Mouse (Mus musculus) midbrain, embryonic 11.5 days (tissue): Measurements from ENCODE around the gene Prrt2. TPM values are rescaled to one million over a fixed set of nuclear protein-coding genes. Genes with fewer than 3 reads are reported as not detected.

Experiments used
- ATAC-seq: fragments of 200-750 bp; cut with Nextera tagmentation; 2 replicates; pipeline ENCODE4 v1.8.0; 2017; ENCODE audit warnings: moderate TSS enrichment, moderate library complexity; ENCODE audit not compliant: low FRiP score
- DNase-seq: peaks from one replicate; pipeline ENCODE4 v3.0.0; 2015; ENCODE audit warnings: low spot score; ENCODE audit errors: missing footprints
- H3K27ac ChIP-seq: fragments of 300-500 bp; sonication (generic); 2 replicates; pipeline ENCODE4 v1.5.1; 2014; ENCODE audit warnings: low read depth, low read length
- H3K27me3 ChIP-seq: fragments of 300-500 bp; sonication (generic); 2 replicates; pipeline ENCODE4 v1.6.1; 2014; ENCODE audit warnings: mild to moderate bottlenecking, low read length, moderate library complexity, mixed read lengths; ENCODE audit not compliant: control insufficient read depth, insufficient read depth
- H3K36me3 ChIP-seq: fragments of 300-500 bp; sonication (generic); 2 replicates; pipeline ENCODE4 v1.6.1; 2014; ENCODE audit warnings: mild to moderate bottlenecking, low read length, moderate library complexity, mixed read lengths; ENCODE audit not compliant: control insufficient read depth, insufficient read depth
- H3K4me1 ChIP-seq: fragments of 300-500 bp; sonication (generic); 2 replicates; pipeline ENCODE4 v1.6.1; 2014; ENCODE audit warnings: low read length; ENCODE audit not compliant: control insufficient read depth, insufficient read depth
- H3K4me2 ChIP-seq: fragments of 300-500 bp; sonication (generic); 2 replicates; pipeline ENCODE4 v1.6.1; 2014; ENCODE audit warnings: mild to moderate bottlenecking, moderate library complexity
- H3K4me3 ChIP-seq: fragments of 300-500 bp; sonication (generic); 2 replicates; pipeline ENCODE4 v1.5.1; 2014; ENCODE audit warnings: low read depth, low read length
- H3K9ac ChIP-seq: fragments of 300-500 bp; sonication (generic); 2 replicates; pipeline ENCODE4 v1.6.1; 2014; ENCODE audit warnings: low read length
- H3K9me3 ChIP-seq: fragments of 300-500 bp; sonication (generic); 2 replicates; pipeline ENCODE4 v1.6.1; 2016; ENCODE audit warnings: low read length; ENCODE audit not compliant: control insufficient read depth
- WGBS: fragments of 180-500 bp; shearing (Covaris S2); extraction: QIAGEN DNeasy Blood & Tissue Kit; methylation state at CpG from one replicate; pipeline ENCODE4 v1.1.7; 2014; 5-methylcytosine and 5-hydroxymethylcytosine counted together
- polyA plus RNA-seq: library from polyadenylated mRNA; unstranded; fragments of >200 nt; fragmentation: Nextera tagmentation; extraction: Ambion mirVana; gene quantifications from 2 replicates; pipeline ENCODE4 v1.2.1, GENCODE M21; 2014

Gene Prrt2
- polyA plus RNA-seq, 1 experiment from 2014 or later = 2.6 TPM

DNA sequence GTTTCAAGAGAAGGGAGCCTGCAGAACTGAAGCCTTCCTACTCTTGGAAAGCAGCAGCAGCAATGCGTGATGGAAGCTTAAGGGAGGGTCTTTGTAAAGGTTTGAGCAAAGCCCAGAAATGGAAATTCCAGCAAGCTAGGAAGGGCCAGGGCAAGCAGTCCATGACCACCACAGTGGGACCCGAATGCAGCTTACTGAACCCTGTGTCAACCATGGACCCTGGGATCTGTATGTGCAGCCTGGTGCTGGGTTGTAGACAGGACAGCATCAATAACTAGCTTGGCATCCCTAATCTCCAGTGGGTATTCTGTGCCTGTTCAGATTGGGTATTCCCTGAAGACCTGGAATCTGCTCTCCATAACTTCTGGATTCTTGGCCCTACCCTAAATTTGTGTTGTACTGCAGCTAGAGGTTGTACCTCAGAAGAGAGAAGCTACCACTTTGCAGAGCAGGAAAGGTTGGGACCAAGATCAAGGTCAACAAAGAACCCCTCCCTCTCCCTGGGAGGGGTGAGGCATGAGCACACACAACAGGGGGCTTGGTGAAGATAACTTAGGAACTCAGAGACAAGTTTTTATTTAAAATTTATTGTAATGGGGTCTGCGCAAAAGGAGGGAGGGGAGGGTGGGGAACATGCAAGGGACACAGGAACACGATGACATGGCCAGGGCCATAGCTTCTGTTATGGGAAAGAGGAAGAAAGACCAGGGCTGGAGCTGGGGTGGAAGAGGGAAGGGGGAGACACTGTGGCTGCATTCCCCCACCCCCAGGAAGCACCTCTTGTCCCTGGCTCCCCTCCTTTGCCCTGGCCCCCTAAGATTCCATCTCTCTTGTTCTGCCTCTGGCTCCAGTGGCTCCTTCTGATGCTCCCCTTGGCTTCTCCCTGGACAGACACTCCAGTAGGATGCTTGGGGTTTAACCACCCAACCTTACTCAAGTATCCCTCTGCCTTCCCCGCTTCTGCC is 834 bp upstream of the Prrt2 start:
- peaks cover 58% of the 10 kb centered on the region for H3K4me1 ChIP-seq
- ATAC-seq (no peak), DNase-seq (no peak)
- WGBS = 39% methylated on average over 5 of the region's 5 CpGs
- H3K27me3 ChIP-seq = no peaks in the 10 kb centered on the region
- peak overlapping the region; percentile 44 for H3K4me3 ChIP-seq
- H3K9ac ChIP-seq = peak overlapping the region; percentile 79
- no peaks in the 10 kb centered on the region for H3K9me3 ChIP-seq
- peak overlapping the region; percentile 72 for H3K27ac ChIP-seq
- H3K4me2 ChIP-seq = peak overlapping the region; percentile 86
- peaks cover 12% of the 10 kb centered on the region for H3K36me3 ChIP-seq

DNA sequence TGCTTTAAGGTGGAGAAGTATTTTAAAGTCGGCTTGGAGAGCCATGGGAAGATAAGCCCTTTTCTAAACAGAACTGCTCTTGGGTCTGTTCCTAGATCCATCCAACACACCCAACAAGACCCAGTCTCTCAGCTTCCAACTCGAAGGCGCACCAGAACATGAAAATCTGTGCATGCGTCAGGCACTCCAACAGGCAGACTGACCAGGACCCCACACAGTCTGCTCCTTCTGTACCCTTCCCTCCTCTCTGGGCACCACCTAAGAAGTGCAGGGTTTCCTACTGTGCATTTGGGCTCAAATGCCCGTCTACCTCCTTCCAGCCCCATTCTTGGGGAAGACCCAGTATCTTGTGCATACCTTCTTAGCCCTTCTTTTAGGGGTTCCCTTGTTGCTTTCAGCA is 520 bp downstream of the Prrt2 start:
- DNase-seq (no peak), ATAC-seq (no peak)
- peak overlapping the region; percentile 79 for H3K9ac ChIP-seq
- H3K9me3 ChIP-seq = no peaks in the 10 kb centered on the region
- peak overlapping the region; percentile 44 for H3K4me3 ChIP-seq
- peak overlapping the region; percentile 72 for H3K27ac ChIP-seq
- no peaks in the 10 kb centered on the region for H3K27me3 ChIP-seq
- peaks cover 64% of the 10 kb centered on the region for H3K4me1 ChIP-seq
- peak overlapping the region; percentile 86 for H3K4me2 ChIP-seq
- 25% methylated on average over 5 of the region's 5 CpGs for WGBS
- peaks cover 15% of the 10 kb centered on the region for H3K36me3 ChIP-seq

DNA sequence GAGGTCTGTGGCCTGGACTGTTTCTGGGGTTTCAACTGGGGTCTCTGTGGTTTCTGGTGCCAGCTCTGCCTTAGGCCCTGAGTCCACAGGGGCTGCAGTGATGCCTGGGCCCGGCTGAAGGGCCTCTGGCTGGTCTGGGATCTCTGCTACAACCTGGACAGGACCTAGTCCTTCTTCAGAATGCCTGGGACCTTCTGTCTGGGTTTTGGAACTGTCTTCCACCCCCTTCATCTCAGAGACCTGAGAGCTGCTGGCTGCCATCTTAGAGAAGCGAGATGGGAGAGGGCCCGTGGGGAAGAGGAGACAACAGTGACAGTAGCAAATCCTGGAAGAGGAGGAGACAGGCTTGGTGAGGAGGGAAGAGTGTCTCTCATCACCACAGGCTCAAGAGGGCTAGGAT is 980 bp downstream of the Prrt2 start:
- WGBS = 55% methylated on average over 3 of the region's 3 CpGs
- peaks cover 64% of the 10 kb centered on the region for H3K4me1 ChIP-seq
- peaks cover 16% of the 10 kb centered on the region for H3K36me3 ChIP-seq
- H3K9ac ChIP-seq = peak overlapping the region; percentile 79
- ATAC-seq (no peak), DNase-seq (no peak)
- H3K9me3 ChIP-seq = no peaks in the 10 kb centered on the region
- no peak overlapping the region for H3K27ac ChIP-seq
- peak overlapping the region; percentile 44; the same call in 1 of the 2 replicates for H3K4me3 ChIP-seq
- no peaks in the 10 kb centered on the region for H3K27me3 ChIP-seq
- peak overlapping the region; percentile 86 for H3K4me2 ChIP-seq

DNA sequence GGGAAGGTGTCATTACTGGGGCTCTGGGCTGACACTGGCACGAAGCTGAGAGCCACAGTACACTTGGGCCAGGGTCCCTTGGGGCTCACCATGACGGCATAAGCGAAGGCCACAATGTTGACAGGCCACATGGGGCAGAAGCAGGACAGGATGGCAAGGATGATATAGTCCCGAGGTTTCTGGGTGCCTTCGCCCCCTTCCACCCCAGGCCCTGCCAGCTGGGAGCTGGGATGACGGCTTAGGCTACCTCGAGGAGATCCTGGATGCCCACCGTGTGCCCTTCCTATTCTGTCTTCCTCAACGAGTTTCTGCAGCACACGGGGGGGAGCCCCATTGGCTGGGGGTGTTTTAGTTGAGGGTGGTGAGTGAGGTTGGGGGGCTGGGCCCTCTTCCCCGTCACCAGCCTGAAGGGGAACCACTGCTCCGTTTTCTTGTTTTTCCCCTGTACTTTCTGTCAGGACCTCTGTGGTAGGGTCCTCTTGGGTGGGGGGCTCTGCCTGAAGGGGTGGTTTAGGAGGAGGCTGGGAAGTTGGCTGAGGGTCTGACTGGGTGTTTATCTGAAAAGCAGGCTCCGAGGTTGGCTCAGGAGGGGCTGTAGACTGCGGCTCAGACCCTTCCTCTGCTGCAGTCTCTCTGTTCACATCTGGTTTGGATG is 1.6 kb downstream of the Prrt2 start:
- no peak overlapping the region for H3K27ac ChIP-seq

DNA sequence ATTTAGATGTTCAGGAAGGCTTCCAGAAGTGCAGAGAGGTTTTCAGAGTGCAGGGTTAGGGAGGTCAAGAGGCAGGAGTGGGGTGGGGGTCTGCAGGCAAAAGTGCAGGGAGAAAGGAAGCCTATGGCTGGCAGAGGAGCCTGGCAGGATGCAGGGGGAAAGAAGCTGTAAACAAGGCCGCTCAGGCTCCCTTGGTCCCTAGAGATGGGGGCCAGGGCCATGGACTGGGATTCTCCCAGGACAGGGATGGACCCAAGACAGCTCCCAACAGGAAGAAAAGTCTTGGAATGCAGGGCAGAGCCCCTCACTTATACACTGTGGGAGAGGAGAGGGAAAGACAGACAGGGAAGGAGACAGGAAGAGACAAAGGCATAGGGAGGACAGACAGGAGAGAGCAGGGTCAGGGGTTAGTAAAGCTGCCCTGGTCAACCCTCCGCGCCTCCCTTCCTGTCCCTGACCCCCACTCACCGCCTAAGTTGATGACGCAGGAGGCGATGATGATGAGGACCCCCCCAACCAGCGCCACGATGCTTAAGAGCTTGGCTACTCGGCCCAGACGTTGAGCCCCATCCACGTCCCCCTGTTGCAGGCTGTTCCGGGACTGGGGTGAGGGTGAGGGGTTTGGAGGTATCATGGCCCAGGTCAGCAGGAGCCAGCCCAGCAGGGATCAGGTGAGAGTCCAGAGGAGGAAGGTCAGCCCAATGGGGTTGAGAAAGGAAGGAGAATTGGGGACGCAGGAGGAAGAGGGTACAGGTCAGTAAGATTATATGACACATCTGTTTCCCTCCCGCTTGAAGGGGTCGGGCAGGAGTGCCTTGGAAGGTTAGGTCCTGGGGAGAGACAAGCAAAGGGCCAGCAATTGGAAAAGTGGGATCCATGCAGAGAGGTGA is 2.4 kb downstream of the Prrt2 start:
- Histone ChIP-seq H3K9ac (peak overlapping the region; percentile 29; the same call in 1 of the 2 replicates), H3K4me1 (peaks cover 52% of the 10 kb centered on the region), H3K27ac (no peak overlapping the region), H3K36me3 (peaks cover 13% of the 10 kb centered on the region), H3K27me3 (no peaks in the 10 kb centered on the region), H3K9me3 (no peaks in the 10 kb centered on the region), H3K4me3 (no peak overlapping the region), H3K4me2 (no peak overlapping the region)
- WGBS = 83% methylated on average over 15 of the region's 15 CpGs
- no peak for ATAC-seq
- no peak for DNase-seq

More for the DNA sequence above, 1.6 kb downstream of the Prrt2 start:
- peaks cover 13% of the 10 kb centered on the region for H3K36me3 ChIP-seq
- WGBS = 83% methylated on average over 14 of the region's 14 CpGs
- peak overlapping the region; percentile 86; the same call in 1 of the 2 replicates for H3K4me2 ChIP-seq
- H3K9me3 ChIP-seq = no peaks in the 10 kb centered on the region
- ATAC-seq (no peak), DNase-seq (no peak)
- peak overlapping the region; percentile 79; the same call in 1 of the 2 replicates for H3K9ac ChIP-seq
- no peaks in the 10 kb centered on the region for H3K27me3 ChIP-seq
- H3K4me1 ChIP-seq = peaks cover 60% of the 10 kb centered on the region
- no peak overlapping the region for H3K4me3 ChIP-seq

DNA sequence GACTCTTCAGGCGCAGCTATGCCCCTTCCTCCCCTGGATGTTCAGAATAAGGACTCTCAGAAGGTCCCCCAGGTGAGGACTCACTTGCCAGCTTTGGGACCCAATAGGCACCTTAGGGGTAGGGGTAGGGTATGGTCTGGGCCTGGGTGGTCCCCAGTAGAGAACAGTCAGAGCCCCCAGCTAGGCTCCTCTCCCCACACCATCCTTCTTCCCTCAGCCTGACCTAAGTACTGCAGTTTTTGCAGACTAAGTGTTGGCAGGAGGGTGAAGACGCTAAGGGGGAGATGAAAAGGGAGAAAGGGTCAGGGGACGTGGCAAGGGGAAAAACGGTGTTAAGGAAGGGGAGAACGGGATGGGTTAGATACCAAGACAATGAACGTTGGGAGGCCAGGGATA is 3.1 kb downstream of the Prrt2 start:
- peaks cover 8% of the 10 kb centered on the region; the same call in 1 of the 2 replicates for H3K36me3 ChIP-seq
- H3K27me3 ChIP-seq = no peaks in the 10 kb centered on the region
- peak overlapping the region; percentile 29 for H3K9ac ChIP-seq
- H3K4me2 ChIP-seq = no peak overlapping the region
- ATAC-seq (no peak), DNase-seq (no peak)
- peaks cover 45% of the 10 kb centered on the region for H3K4me1 ChIP-seq
- 77% methylated on average over 6 of the region's 6 CpGs for WGBS
- 0 out of 2 replicates have a peak overlapping the region, but pooled peaks have one; percentile 36 for H3K27ac ChIP-seq
- H3K9me3 ChIP-seq = no peaks in the 10 kb centered on the region
- H3K4me3 ChIP-seq = no peak overlapping the region

DNA sequence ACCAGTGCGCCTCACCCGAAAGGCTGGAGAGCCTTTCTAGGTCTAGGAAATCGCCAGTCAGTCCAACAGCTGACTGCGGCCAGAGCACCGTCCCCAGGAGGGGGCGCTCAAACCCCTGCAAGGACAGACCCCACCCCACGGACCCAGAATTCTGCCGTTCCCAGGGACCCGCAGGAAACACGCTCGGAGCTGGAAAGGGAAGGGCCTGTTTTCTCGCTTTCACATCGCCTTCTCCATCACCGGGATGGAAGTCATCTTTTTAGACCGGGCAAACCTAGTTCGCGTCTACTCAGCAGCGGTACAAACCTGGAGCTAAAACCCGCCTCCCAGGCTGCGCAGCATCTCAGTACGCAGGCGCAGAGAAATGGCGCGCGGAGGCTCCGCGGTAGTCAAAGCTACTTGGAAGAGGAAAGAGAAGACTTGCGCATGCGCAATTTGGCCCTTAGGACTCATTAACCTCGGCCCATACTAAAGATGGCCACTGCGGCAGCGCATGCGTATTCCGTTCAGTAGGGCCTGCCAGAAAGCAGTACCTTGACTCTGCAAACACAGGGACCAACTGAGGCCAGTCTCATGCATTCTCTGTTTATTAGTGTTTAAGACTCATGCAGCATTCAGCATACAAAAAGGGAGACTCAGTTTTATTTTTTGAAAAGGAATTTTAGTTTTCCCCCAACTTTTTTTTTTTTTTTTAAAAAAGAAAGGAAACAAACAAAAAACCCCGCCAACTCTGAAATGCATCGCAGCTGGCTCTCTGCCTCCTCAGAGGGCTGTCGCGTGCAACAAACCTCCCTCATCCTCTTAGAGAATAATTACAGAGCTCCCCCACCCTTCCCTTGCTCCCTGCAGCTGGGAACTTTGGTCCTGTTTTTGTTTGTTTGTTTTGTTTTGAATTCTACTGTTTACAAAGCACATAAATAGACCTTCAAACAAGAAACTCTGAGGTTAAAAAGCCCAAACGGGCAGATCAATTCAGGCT is 3.8 kb downstream of the Prrt2 start, which contains the start of gene Pagr1a:
TSS of gene Pagr1a (minus strand) at position 382 of the 979 bp plus-strand sequence.
- peaks cover 38% of the 10 kb centered on the region for H3K4me1 ChIP-seq
- ATAC-seq = peak; percentile 82
- WGBS = 5% methylated on average over 39 of the region's 39 CpGs
- no peaks in the 10 kb centered on the region for H3K9me3 ChIP-seq
- peaks cover 4% of the 10 kb centered on the region; the same call in 1 of the 2 replicates for H3K36me3 ChIP-seq
- H3K4me3 ChIP-seq = peak within 1 kb of the TSS; percentile 80
- peak; percentile 100 for DNase-seq
- H3K27me3 ChIP-seq = no peaks in the 10 kb centered on the region
- peak within 1 kb of the TSS; percentile 85 for H3K9ac ChIP-seq
- H3K4me2 ChIP-seq = peak within 1 kb of the TSS; percentile 94
- H3K27ac ChIP-seq = peak within 1 kb of the TSS; percentile 93
